ENCODE assay signal across 19 mouse cellular contexts in the genomic region with DNA sequence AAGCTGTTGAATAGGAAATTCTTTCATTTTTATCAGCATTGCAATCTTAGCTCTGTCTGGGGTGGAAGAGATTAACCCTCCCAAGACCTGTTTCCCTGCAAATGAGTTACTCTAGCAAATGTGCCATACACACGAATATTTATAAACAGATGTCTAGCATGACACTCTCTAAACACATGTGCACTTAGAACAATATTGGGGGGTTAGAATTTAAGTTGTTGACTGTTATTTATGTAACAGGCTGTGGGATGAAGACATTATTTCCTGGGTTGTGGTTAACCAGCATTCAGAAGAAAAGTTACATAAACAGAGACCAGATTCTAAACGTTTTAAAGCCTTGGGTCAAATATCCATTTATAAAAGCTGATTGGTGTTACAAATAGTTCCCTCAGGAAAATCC. TPM values are rescaled to one million over a fixed set of nuclear protein-coding genes. Genes with fewer than 3 reads are reported as not detected.
DNase-seq lines count a peak whose midpoint lies in the region; ATAC-seq lines count a peak whose summit lies in the region.
"Had no signal": no experiment of that assay in that cellular context is flagged by ENCODE, and none has a peak within 500 bp of the region (broad histone marks: within the 10 kb centered on the region; RNA-seq: fewer than 3 reads in every experiment).

No protein-coding gene starts in this region.

- peak overlapping the region; percentile 84 for H3K4me2 ChIP-seq in heart, embryonic 13.5 days
- peak overlapping the region; percentile 30; the same call in 1 of the 2 replicates for H3K4me2 ChIP-seq in liver, embryonic 15.5 days
- H3K4me2 ChIP-seq in liver, embryonic 12.5 days = no peak overlapping the region
- H3K4me2 ChIP-seq: hindbrain, embryonic 14.5 days; neural tube, embryonic 13.5 days had no signal

- no peaks in the 10 kb centered on the region for H3K27me3 ChIP-seq in heart, embryonic 13.5 days (replicated peaks)
- no peaks in the 10 kb centered on the region for H3K27me3 ChIP-seq in liver, embryonic 15.5 days
- H3K27me3 ChIP-seq in liver, embryonic 12.5 days (replicated peaks) = no peaks in the 10 kb centered on the region; the same call in 1 of the 2 replicates
- H3K27me3 ChIP-seq: liver, embryonic 13.5 days had no signal

- no peak for DNase-seq in heart, adult 18-20 months
- peak; percentile 9 for DNase-seq in CD4-positive helper T cell, adult 2 months (ENCODE audit: low read depth, low spot score)
- DNase-seq in thymus, postnatal 36 days = no peak
- no peak for DNase-seq in kidney, postnatal 10 days
- DNase-seq: cerebellum, postnatal 10 days; kidney, adult 8-10 months; layer of hippocampus, postnatal 36 days; liver, embryonic 13.5 days; right cerebral cortex, postnatal 4 days; thymus, adult 2 months had no signal

- H3K4me1 ChIP-seq in heart, embryonic 13.5 days = peaks cover 24% of the 10 kb centered on the region
- H3K4me1 ChIP-seq in liver, embryonic 15.5 days (replicated peaks) = no peaks in the 10 kb centered on the region
- peaks cover 13% of the 10 kb centered on the region; the same call in 1 of the 2 replicates for H3K4me1 ChIP-seq in liver, embryonic 12.5 days

- peak overlapping the region; percentile 34 for H3K4me3 ChIP-seq in heart, embryonic 13.5 days
- no peak overlapping the region for H3K4me3 ChIP-seq in liver, embryonic 15.5 days (replicated peaks)
- no peak overlapping the region for H3K4me3 ChIP-seq in liver, embryonic 12.5 days
- H3K4me3 ChIP-seq: midbrain, embryonic 10.5 days; neural tube, embryonic 13.5 days had no signal

- no peaks in the 10 kb centered on the region for H3K9me3 ChIP-seq in heart, embryonic 13.5 days
- no peaks in the 10 kb centered on the region for H3K9me3 ChIP-seq in liver, embryonic 15.5 days (replicated peaks)
- H3K9me3 ChIP-seq in liver, embryonic 12.5 days (replicated peaks) = no peaks in the 10 kb centered on the region
- H3K9me3 ChIP-seq: liver, embryonic 13.5 days; midbrain, embryonic 10.5 days; neural tube, embryonic 13.5 days had no signal

- H3K36me3 ChIP-seq in heart, embryonic 13.5 days = peaks cover under 1% of the 10 kb centered on the region
- H3K36me3 ChIP-seq in liver, embryonic 15.5 days (replicated peaks) = no peaks in the 10 kb centered on the region
- H3K36me3 ChIP-seq in liver, embryonic 12.5 days = no peaks in the 10 kb centered on the region
- H3K36me3 ChIP-seq: liver, embryonic 13.5 days; midbrain, embryonic 10.5 days; neural tube, embryonic 13.5 days had no signal

- H3K27ac ChIP-seq in heart, embryonic 13.5 days (replicated peaks) = peak overlapping the region; percentile 17; the same call in 1 of the 2 replicates
- no peak overlapping the region for H3K27ac ChIP-seq in liver, embryonic 15.5 days (replicated peaks)
- H3K27ac ChIP-seq in liver, embryonic 12.5 days = no peak overlapping the region
- H3K27ac ChIP-seq: hindbrain, embryonic 14.5 days; liver, embryonic 13.5 days; midbrain, embryonic 10.5 days; neural tube, embryonic 13.5 days had no signal

- 18% methylated on average over 2 of the region's 2 CpGs for WGBS in heart, embryonic 13.5 days
- WGBS in liver, embryonic 15.5 days (ENCODE audit: insufficient replicate concordance) = 2% methylated on average over 2 of the region's 2 CpGs
- 6% methylated on average over 2 of the region's 2 CpGs for WGBS in liver, embryonic 12.5 days (ENCODE audit: insufficient replicate concordance)

- peak overlapping the region; percentile 54; the same call in 1 of the 2 replicates for H3K9ac ChIP-seq in heart, embryonic 13.5 days
- H3K9ac ChIP-seq in liver, embryonic 15.5 days = no peak overlapping the region
- H3K9ac ChIP-seq in liver, embryonic 12.5 days = no peak overlapping the region
- H3K9ac ChIP-seq: hindbrain, embryonic 14.5 days; liver, embryonic 13.5 days; neural tube, embryonic 13.5 days had no signal

- no peak for ATAC-seq in heart, embryonic 13.5 days (ENCODE audit: extremely low read depth, insufficient number of reproducible peaks, low FRiP score, low TSS enrichment)
- ATAC-seq in liver, embryonic 15.5 days (ENCODE audit: insufficient read depth) = no peak
- ATAC-seq in liver, embryonic 12.5 days = no peak
- peak; percentile 45 for ATAC-seq in granulocyte monocyte progenitor cell, adult 5-6 weeks (replicated peaks; ENCODE audit: poor library complexity, severe bottlenecking)
- ATAC-seq: CD4-positive, CD25-positive, alpha-beta regulatory T cell, adult 4 months; forebrain, embryonic 16.5 days had no signal

RNA-seq across cellular contexts. Expression of gene Il15, which starts 2.6 kb away (rescaled TPM):
- 20.5 and 22.8 TPM in 2 replicates for polyA plus RNA-seq in heart, embryonic 13.5 days (2015; fragmentation: Nextera tagmentation; extraction: Ambion mirVana)
- total RNA-seq in heart, adult 18-20 months (2021) = 10 to 100 TPM; 38.4 to 48.3 TPM
- 4.5 and 4.6 TPM in 2 replicates for polyA plus RNA-seq in liver, embryonic 15.5 days (2015; fragmentation: Nextera tagmentation; extraction: Ambion mirVana)
- 3.6 and 3.8 TPM in 2 replicates for polyA plus RNA-seq in liver, embryonic 12.5 days (2016; fragmentation: Nextera tagmentation; extraction: Ambion mirVana)
- total RNA-seq in granulocyte monocyte progenitor cell, adult 5-6 weeks (2014; fragmentation: Nextera tagmentation) = 26.7 and 47.4 TPM in 2 replicates
- total RNA-seq in granulocyte monocyte progenitor cell, adult 5-6 weeks (2017) = 18.5 and 20.7 TPM in 2 replicates
